ENCODE assay signal across 9 mouse cellular contexts in genomic region chr12:69501346-69501730, GRCm38 (mm10).
DNase-seq lines count a peak whose midpoint lies in the region; ATAC-seq and TF ChIP-seq lines count a peak whose summit lies in the region.
"Had no signal": no experiment of that assay in that cellular context is flagged by ENCODE, and none has a peak within 500 bp of the region (broad histone marks: within the 10 kb centered on the region; RNA-seq: fewer than 3 reads in every experiment).

No protein-coding gene starts in this region.

- DNase-seq in kidney, adult 2 months: no peak
- no peak for DNase-seq in kidney, adult 18-20 months
- no peak for DNase-seq in embryonic facial prominence, embryonic 10.5 days (ENCODE audit: low spot score)
- no peak for DNase-seq in midbrain, embryonic 14.5 days
- no peak for DNase-seq in urinary bladder, postnatal 14 days (ENCODE audit: low spot score)
- DNase-seq in testis, postnatal 10 days (ENCODE audit: low spot score): no peak

- H3K9me3 ChIP-seq in embryonic facial prominence, embryonic 10.5 days: no peaks in the 10 kb centered on the region
- no peaks in the 10 kb centered on the region for H3K9me3 ChIP-seq in hindbrain, embryonic 12.5 days (replicated peaks)
- no peaks in the 10 kb centered on the region for H3K9me3 ChIP-seq in midbrain, embryonic 14.5 days (ENCODE audit: control insufficient read depth, low read length)

- 37% methylated on average over 2 of the region's 2 CpGs for WGBS in kidney, adult 2 months
- 32% methylated on average over 2 of the region's 2 CpGs for WGBS in embryonic facial prominence, embryonic 10.5 days
- WGBS in hindbrain, embryonic 12.5 days: 30% methylated on average over 2 of the region's 2 CpGs
- WGBS in midbrain, embryonic 14.5 days: 40% methylated on average over 2 of the region's 2 CpGs

- no peak for TF ChIP-seq CTCF in kidney, adult 2 months (conservative IDR thresholded peaks at IDR 0.05; ENCODE audit: insufficient read depth, insufficient read length, low read depth, low read length)

- peak overlapping the region; percentile 24; the same call in 1 of the 2 replicates for H3K4me2 ChIP-seq in hindbrain, embryonic 12.5 days (replicated peaks)
- peak overlapping the region; percentile 37 for H3K4me2 ChIP-seq in midbrain, embryonic 14.5 days (ENCODE audit: low read length)

- peak overlapping the region; percentile 90 for H3K27ac ChIP-seq in kidney, adult 2 months (ENCODE audit: insufficient read depth, low read depth, low read length)
- peak overlapping the region; percentile 85 for H3K27ac ChIP-seq in embryonic facial prominence, embryonic 10.5 days (replicated peaks)
- peak overlapping the region; percentile 75 for H3K27ac ChIP-seq in hindbrain, embryonic 12.5 days
- no peak overlapping the region for H3K27ac ChIP-seq in midbrain, embryonic 14.5 days (replicated peaks; ENCODE audit: low read depth, low read length)
- H3K27ac ChIP-seq: liver, embryonic 14.5 days had no signal

- H3K27me3 ChIP-seq in kidney, adult 2 months (replicated peaks; ENCODE audit: control insufficient read depth, insufficient read depth, low read length): no peaks in the 10 kb centered on the region
- no peaks in the 10 kb centered on the region for H3K27me3 ChIP-seq in embryonic facial prominence, embryonic 10.5 days (replicated peaks; ENCODE audit: low read depth, poor library complexity, severe bottlenecking)
- no peaks in the 10 kb centered on the region for H3K27me3 ChIP-seq in hindbrain, embryonic 12.5 days
- no peaks in the 10 kb centered on the region for H3K27me3 ChIP-seq in midbrain, embryonic 14.5 days (ENCODE audit: control insufficient read depth, insufficient read depth, low read length)

- H3K4me1 ChIP-seq in kidney, adult 2 months (ENCODE audit: control insufficient read depth, insufficient read depth, low read length): peaks cover 8% of the 10 kb centered on the region; the same call in 1 of the 2 replicates
- peaks cover 27% of the 10 kb centered on the region for H3K4me1 ChIP-seq in embryonic facial prominence, embryonic 10.5 days
- peaks cover 25% of the 10 kb centered on the region for H3K4me1 ChIP-seq in hindbrain, embryonic 12.5 days
- peaks cover 15% of the 10 kb centered on the region; the same call in 1 of the 2 replicates for H3K4me1 ChIP-seq in midbrain, embryonic 14.5 days (ENCODE audit: control insufficient read depth, insufficient read depth, low read length)

- ATAC-seq in hindbrain, embryonic 12.5 days (ENCODE audit: low FRiP score): no peak
- ATAC-seq in midbrain, embryonic 14.5 days (ENCODE audit: low FRiP score, low TSS enrichment): no peak
- no peak for ATAC-seq in CD4-positive, CD25-positive, alpha-beta regulatory T cell, adult 4 months

- no peak overlapping the region for H3K4me3 ChIP-seq in kidney, adult 2 months (ENCODE audit: insufficient read depth, low read depth, low read length)
- no peak overlapping the region; the same call in 1 of the 2 replicates for H3K4me3 ChIP-seq in embryonic facial prominence, embryonic 10.5 days
- H3K4me3 ChIP-seq in hindbrain, embryonic 12.5 days: no peak overlapping the region
- H3K4me3 ChIP-seq in midbrain, embryonic 14.5 days (replicated peaks; ENCODE audit: low read depth, low read length): no peak overlapping the region

- H3K9ac ChIP-seq in hindbrain, embryonic 12.5 days: no peak overlapping the region
- H3K9ac ChIP-seq in midbrain, embryonic 14.5 days (replicated peaks; ENCODE audit: low read length): no peak overlapping the region
- H3K9ac ChIP-seq: liver, embryonic 14.5 days had no signal

- no peaks in the 10 kb centered on the region for H3K36me3 ChIP-seq in kidney, adult 2 months (ENCODE audit: control insufficient read depth, insufficient read depth, low read length)
- no peaks in the 10 kb centered on the region for H3K36me3 ChIP-seq in embryonic facial prominence, embryonic 10.5 days (replicated peaks)
- H3K36me3 ChIP-seq in hindbrain, embryonic 12.5 days: no peaks in the 10 kb centered on the region
- no peaks in the 10 kb centered on the region for H3K36me3 ChIP-seq in midbrain, embryonic 14.5 days (ENCODE audit: control insufficient read depth, insufficient read depth, low read length)

- no peak for TF ChIP-seq POLR2A in kidney, adult 2 months (IDR thresholded peaks at IDR 0.05; ENCODE audit: low read depth, low read length)
